Mouse (Mus musculus) megakaryocyte, embryonic 14.5 days (primary cell): ENCODE measurements around the gene Il12rb1.

Experiments used
- FLI1 ChIP-seq: IDR thresholded peaks from 2 replicates; pipeline ENCODE4 v1.6.1; 2012; ENCODE audit warnings: low read length, inconsistent platforms, mixed read lengths
- GATA1 ChIP-seq: IDR thresholded peaks from 3 replicates; pipeline ENCODE4 v1.6.1; 2012; ENCODE audit warnings: mixed read lengths, low read length, inconsistent platforms, borderline replicate concordance

DNA sequence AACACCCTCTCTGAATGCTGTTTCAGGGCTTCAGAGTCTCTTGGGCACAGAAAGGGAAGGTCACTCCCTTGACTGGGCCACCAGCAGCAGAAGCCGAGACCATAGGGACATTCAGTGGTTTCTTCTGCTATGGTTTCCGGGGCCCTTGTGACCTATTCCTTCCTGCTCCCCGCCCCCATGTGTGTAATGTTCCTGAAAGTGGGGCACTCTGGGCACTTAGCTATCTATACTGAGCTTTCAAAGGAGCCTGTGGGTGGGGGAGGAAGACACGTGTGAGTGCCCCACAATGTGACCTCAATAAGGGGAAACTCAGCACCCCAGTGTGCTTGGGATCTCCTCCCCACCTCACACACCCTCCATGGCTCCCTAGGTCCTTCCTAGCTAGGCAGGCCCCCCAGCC lies 1.7 kb upstream of the Il12rb1 start:
- TF ChIP-seq GATA1 (no peak), FLI1 (peak; percentile 76; the same call in 1 of the 2 replicates)
